Mouse (Mus musculus): ENCODE measurements at regions not wholly inside any gene's neighbourhood (a gene's known extent, or its start where the extent isn't known, plus 50 kb on each side); places are given as distances from the start of the nearest gene placed in this dataset.
"Not testable (repeated sequence)": the region's sequence is repeated elsewhere in the genome, so short reads cannot be mapped to it uniquely, and the experiment has no call there.

GRCm38 (mm10) chr9:27526681-27527080 lies 130.1 kb downstream of the Spata19 start:
- no peak overlapping the region for H3K4me2 ChIP-seq (replicated peaks; ENCODE audit: low read depth, low read length)
- H3K9me3 ChIP-seq (ENCODE audit: control insufficient read depth, low read length) = no peaks in the 10 kb centered on the region
- DNase-seq (ENCODE audit: low spot score) (no peak), ATAC-seq (ENCODE audit: low FRiP score) (no peak)
- 87% methylated on average over 3 of the region's 3 CpGs for WGBS
- no peaks in the 10 kb centered on the region; the same call in 1 of the 2 replicates for H3K4me1 ChIP-seq (replicated peaks; ENCODE audit: control insufficient read depth, insufficient read depth, low read length)
- no peak overlapping the region for H3K9ac ChIP-seq (ENCODE audit: low read depth, low read length)
- no peaks in the 10 kb centered on the region for H3K36me3 ChIP-seq (ENCODE audit: control insufficient read depth, insufficient read depth, low read length)
- no peak overlapping the region for H3K4me3 ChIP-seq (ENCODE audit: low read depth, low read length)
- no peak overlapping the region for H3K27ac ChIP-seq (ENCODE audit: low read depth, low read length)
- H3K27me3 ChIP-seq (ENCODE audit: control insufficient read depth, insufficient read depth, low read length) = no peaks in the 10 kb centered on the region

- Histone ChIP-seq H3K9ac (ENCODE audit: low read depth, low read length) (no peak overlapping the region), H3K9me3 (ENCODE audit: control insufficient read depth, low read length) (no peaks in the 10 kb centered on the region), H3K4me3 (ENCODE audit: low read depth, low read length) (no peak overlapping the region), H3K27me3 (ENCODE audit: control insufficient read depth, insufficient read depth, low read length) (no peaks in the 10 kb centered on the region), H3K4me1 (replicated peaks; ENCODE audit: control insufficient read depth, insufficient read depth, low read length) (no peaks in the 10 kb centered on the region), H3K27ac (ENCODE audit: low read depth, low read length) (no peak overlapping the region), H3K36me3 (ENCODE audit: control insufficient read depth, insufficient read depth, low read length) (no peaks in the 10 kb centered on the region), H3K4me2 (replicated peaks; ENCODE audit: low read depth, low read length) (no peak overlapping the region)
- no peak for ATAC-seq (ENCODE audit: low FRiP score)
- 58% methylated on average over 5 of the region's 5 CpGs for WGBS
- DNase-seq (ENCODE audit: low spot score) = no peak
Observed at GRCm38 (mm10) chr9:27538480-27538879, 141.9 kb downstream of the Spata19 start.

- DNase-seq (ENCODE audit: low spot score) = no peak
- ATAC-seq (ENCODE audit: low FRiP score) = no peak
Observed at GRCm38 (mm10) chr9:27541585-27542151, 145.1 kb downstream of the Spata19 start.

GRCm38 (mm10) chr9:27554697-27555096 lies 158.1 kb downstream of the Spata19 start:
- H3K4me2 ChIP-seq (replicated peaks; ENCODE audit: low read depth, low read length); DNase-seq (ENCODE audit: low spot score); H3K36me3 ChIP-seq (ENCODE audit: control insufficient read depth, insufficient read depth, low read length); H3K27me3 ChIP-seq (ENCODE audit: control insufficient read depth, insufficient read depth, low read length); H3K4me3 ChIP-seq (ENCODE audit: low read depth, low read length); ATAC-seq (ENCODE audit: low FRiP score); H3K27ac ChIP-seq (ENCODE audit: low read depth, low read length); H3K4me1 ChIP-seq (replicated peaks; ENCODE audit: control insufficient read depth, insufficient read depth, low read length); H3K9ac ChIP-seq (ENCODE audit: low read depth, low read length); H3K9me3 ChIP-seq (ENCODE audit: control insufficient read depth, low read length): not testable (repeated sequence)

More at GRCm38 (mm10) chr9:27541585-27542151, 145.1 kb downstream of the Spata19 start:
- Histone ChIP-seq H3K36me3 (ENCODE audit: control insufficient read depth, insufficient read depth, low read length) (no peaks in the 10 kb centered on the region), H3K4me1 (replicated peaks; ENCODE audit: control insufficient read depth, insufficient read depth, low read length) (no peaks in the 10 kb centered on the region), H3K4me2 (replicated peaks; ENCODE audit: low read depth, low read length) (no peak overlapping the region), H3K27ac (ENCODE audit: low read depth, low read length) (no peak overlapping the region), H3K4me3 (ENCODE audit: low read depth, low read length) (no peak overlapping the region), H3K27me3 (ENCODE audit: control insufficient read depth, insufficient read depth, low read length) (no peaks in the 10 kb centered on the region), H3K9me3 (ENCODE audit: control insufficient read depth, low read length) (no peaks in the 10 kb centered on the region), H3K9ac (ENCODE audit: low read depth, low read length) (no peak overlapping the region)
- 81% methylated on average over 2 of the region's 2 CpGs for WGBS

GRCm38 (mm10) chr9:27556315-27557225 lies 160.0 kb downstream of the Spata19 start:
- Histone ChIP-seq H3K36me3 (ENCODE audit: control insufficient read depth, insufficient read depth, low read length) (no peaks in the 10 kb centered on the region), H3K4me2 (replicated peaks; ENCODE audit: low read depth, low read length) (no peak overlapping the region), H3K27ac (ENCODE audit: low read depth, low read length) (no peak overlapping the region), H3K9ac (ENCODE audit: low read depth, low read length) (no peak overlapping the region), H3K4me3 (ENCODE audit: low read depth, low read length) (no peak overlapping the region), H3K4me1 (replicated peaks; ENCODE audit: control insufficient read depth, insufficient read depth, low read length) (no peaks in the 10 kb centered on the region), H3K9me3 (ENCODE audit: control insufficient read depth, low read length) (no peaks in the 10 kb centered on the region), H3K27me3 (ENCODE audit: control insufficient read depth, insufficient read depth, low read length) (no peaks in the 10 kb centered on the region)
- 20% methylated on average over 6 of the region's 6 CpGs for WGBS
- ATAC-seq (ENCODE audit: low FRiP score) (no peak), DNase-seq (ENCODE audit: low spot score) (peak; percentile 1)

GRCm38 (mm10) chr9:27557886-27558285 lies 161.3 kb downstream of the Spata19 start:
- H3K36me3 ChIP-seq (ENCODE audit: control insufficient read depth, insufficient read depth, low read length) = no peaks in the 10 kb centered on the region
- no peak overlapping the region for H3K9ac ChIP-seq (ENCODE audit: low read depth, low read length)
- 61% methylated on average over 1 of the region's 1 CpGs for WGBS
- DNase-seq (ENCODE audit: low spot score) = no peak
- H3K9me3 ChIP-seq (ENCODE audit: control insufficient read depth, low read length) = no peaks in the 10 kb centered on the region
- no peak overlapping the region for H3K4me2 ChIP-seq (replicated peaks; ENCODE audit: low read depth, low read length)
- H3K4me1 ChIP-seq (replicated peaks; ENCODE audit: control insufficient read depth, insufficient read depth, low read length) = no peaks in the 10 kb centered on the region
- H3K27ac ChIP-seq (ENCODE audit: low read depth, low read length) = no peak overlapping the region
- no peak overlapping the region for H3K4me3 ChIP-seq (ENCODE audit: low read depth, low read length)
- no peaks in the 10 kb centered on the region for H3K27me3 ChIP-seq (ENCODE audit: control insufficient read depth, insufficient read depth, low read length)
- ATAC-seq (ENCODE audit: low FRiP score) = no peak

GRCm38 (mm10) chr9:27558286-27558685 lies 161.7 kb downstream of the Spata19 start:
- Histone ChIP-seq H3K4me1 (replicated peaks; ENCODE audit: control insufficient read depth, insufficient read depth, low read length) (no peaks in the 10 kb centered on the region), H3K9ac (ENCODE audit: low read depth, low read length) (no peak overlapping the region), H3K36me3 (ENCODE audit: control insufficient read depth, insufficient read depth, low read length) (no peaks in the 10 kb centered on the region), H3K4me3 (ENCODE audit: low read depth, low read length) (no peak overlapping the region), H3K4me2 (replicated peaks; ENCODE audit: low read depth, low read length) (no peak overlapping the region), H3K27me3 (ENCODE audit: control insufficient read depth, insufficient read depth, low read length) (no peaks in the 10 kb centered on the region), H3K27ac (ENCODE audit: low read depth, low read length) (no peak overlapping the region), H3K9me3 (ENCODE audit: control insufficient read depth, low read length) (no peaks in the 10 kb centered on the region)
- 79% methylated on average over 3 of the region's 3 CpGs for WGBS
- ATAC-seq (ENCODE audit: low FRiP score) (no peak), DNase-seq (ENCODE audit: low spot score) (no peak)

GRCm38 (mm10) chr9:27568372-27569053 lies 171.9 kb downstream of the Spata19 start:
- Histone ChIP-seq H3K4me3 (ENCODE audit: low read depth, low read length) (no peak overlapping the region), H3K36me3 (ENCODE audit: control insufficient read depth, insufficient read depth, low read length) (no peaks in the 10 kb centered on the region), H3K27me3 (ENCODE audit: control insufficient read depth, insufficient read depth, low read length) (no peaks in the 10 kb centered on the region), H3K9ac (ENCODE audit: low read depth, low read length) (no peak overlapping the region), H3K9me3 (ENCODE audit: control insufficient read depth, low read length) (no peaks in the 10 kb centered on the region), H3K4me1 (replicated peaks; ENCODE audit: control insufficient read depth, insufficient read depth, low read length) (no peaks in the 10 kb centered on the region), H3K4me2 (replicated peaks; ENCODE audit: low read depth, low read length) (no peak overlapping the region), H3K27ac (ENCODE audit: low read depth, low read length) (no peak overlapping the region)
- DNase-seq (ENCODE audit: low spot score) (no peak), ATAC-seq (ENCODE audit: low FRiP score) (no peak)
- WGBS = 82% methylated on average over 8 of the region's 8 CpGs

All from hindbrain, embryonic 11.5 days (tissue).